Mouse (Mus musculus) cerebral cortex, adult 2 months (tissue): ENCODE measurements around the gene Gm10134.

Experiments used
- WGBS: fragments of 180-500 bp; shearing (Covaris S2); methylation state at CpG from one replicate; pipeline ENCODE4 v1.1.7; 2018; 5-methylcytosine and 5-hydroxymethylcytosine counted together

Gm10134 gene

DNA sequence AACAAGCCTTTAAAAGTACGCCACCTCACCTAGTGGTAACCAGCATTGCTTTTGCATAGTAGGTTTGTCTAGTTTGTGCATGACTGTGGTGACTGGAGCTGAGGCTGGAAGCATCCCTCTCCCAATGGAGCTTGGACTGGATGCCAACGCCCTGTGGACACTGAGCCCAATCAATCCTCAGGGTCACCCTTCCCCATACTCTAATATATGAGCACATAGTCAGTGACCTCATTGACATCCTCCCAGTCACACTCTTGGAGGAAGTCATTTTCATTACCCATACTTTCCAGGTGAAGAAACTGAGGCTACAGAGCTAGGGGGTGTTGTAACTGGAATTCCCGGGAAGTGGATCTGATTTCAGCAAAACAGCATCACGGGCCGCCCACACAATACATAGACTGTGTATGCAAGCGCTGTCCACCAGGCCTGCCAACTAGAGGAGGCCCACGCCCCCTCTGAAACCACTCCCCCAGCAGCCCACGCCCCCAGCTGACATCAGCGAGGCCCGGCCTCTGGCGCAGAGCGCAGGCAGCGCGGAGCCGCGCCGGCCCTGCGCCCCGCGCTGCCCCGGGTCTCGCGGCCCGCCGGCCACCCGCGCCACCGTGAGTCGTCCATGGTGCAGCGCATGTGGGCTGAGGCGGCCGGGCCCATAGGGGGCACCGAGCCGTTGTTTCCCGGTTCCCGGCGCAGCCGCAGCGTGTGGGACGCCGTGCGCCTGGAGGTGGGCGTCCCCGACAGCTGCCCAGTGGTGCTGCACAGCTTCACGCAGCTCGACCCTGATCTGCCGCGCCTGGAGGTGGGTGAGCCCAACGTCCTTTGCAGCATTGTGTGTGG is 27.3 kb downstream of the Gm10134 start:
- WGBS = 2% methylated on average over 49 of the region's 49 CpGs

- 16% methylated on average over 7 of the region's 7 CpGs for WGBS
Measured at GRCm38 (mm10) chr2:28533901-28534435, 28.1 kb downstream of the Gm10134 start.

DNA sequence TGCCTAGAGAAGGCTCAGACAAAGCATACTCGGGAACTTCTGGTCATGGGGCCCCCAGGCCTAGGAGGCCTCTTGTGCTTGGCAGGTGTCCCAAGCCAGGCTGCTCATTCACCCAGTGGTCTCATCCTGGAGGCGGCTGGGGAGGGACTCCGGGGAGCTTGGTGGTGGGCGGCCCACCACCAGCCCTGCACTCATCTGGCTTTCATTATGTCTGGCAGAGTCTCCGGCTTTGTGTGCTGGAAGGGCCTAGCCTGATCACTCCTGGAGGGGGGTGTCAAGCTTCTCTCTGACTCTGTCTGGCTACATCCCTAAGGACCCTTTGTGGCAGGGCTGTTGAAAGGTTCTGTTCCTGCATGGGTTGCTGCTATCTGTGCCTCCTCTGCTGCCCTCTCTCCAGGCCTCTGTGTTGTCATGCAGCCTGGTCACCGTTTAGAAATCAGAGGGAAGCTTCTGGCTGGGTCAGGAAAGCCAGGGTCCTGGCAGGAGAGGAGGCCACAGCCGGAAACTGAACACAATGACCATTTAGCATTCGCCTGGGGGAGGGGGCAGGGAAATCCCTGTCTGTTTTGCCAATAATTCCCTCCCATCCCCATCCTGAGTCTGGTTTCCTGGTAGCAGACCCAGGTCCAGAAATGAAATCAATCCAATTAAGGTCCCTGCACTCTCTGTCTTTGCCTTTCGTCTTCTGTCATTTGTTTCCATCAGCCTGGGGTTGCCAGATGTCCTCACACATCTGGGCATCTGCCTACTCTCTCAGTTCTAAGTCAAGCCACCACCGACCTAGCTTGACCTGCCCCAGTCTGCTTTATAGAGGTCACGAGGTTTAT is 28.8 kb downstream of the Gm10134 start:
- 7% methylated on average over 11 of the region's 11 CpGs for WGBS

DNA sequence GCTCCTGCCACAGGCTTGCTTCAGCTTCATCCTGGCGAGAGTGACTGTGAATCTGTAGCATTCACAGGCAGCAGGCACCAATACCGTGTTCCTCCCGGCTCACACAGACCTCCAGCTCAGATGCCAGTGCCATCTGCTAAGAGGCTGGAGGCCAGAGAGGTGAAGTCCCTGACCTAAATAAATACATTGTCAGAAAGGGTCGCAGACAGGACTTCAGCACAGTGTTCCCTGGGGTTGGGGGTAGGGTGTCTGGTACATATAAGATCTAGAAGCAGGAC is 29.3 kb downstream of the Gm10134 start:
- 13% methylated on average over 4 of the region's 4 CpGs for WGBS

GRCm38 (mm10) chr2:28535650-28536049 is 29.8 kb downstream of the Gm10134 start:
- 8% methylated on average over 7 of the region's 7 CpGs for WGBS

- WGBS = 16% methylated on average over 4 of the region's 4 CpGs
Measured at GRCm38 (mm10) chr2:28536166-28536565, 30.3 kb downstream of the Gm10134 start.

DNA sequence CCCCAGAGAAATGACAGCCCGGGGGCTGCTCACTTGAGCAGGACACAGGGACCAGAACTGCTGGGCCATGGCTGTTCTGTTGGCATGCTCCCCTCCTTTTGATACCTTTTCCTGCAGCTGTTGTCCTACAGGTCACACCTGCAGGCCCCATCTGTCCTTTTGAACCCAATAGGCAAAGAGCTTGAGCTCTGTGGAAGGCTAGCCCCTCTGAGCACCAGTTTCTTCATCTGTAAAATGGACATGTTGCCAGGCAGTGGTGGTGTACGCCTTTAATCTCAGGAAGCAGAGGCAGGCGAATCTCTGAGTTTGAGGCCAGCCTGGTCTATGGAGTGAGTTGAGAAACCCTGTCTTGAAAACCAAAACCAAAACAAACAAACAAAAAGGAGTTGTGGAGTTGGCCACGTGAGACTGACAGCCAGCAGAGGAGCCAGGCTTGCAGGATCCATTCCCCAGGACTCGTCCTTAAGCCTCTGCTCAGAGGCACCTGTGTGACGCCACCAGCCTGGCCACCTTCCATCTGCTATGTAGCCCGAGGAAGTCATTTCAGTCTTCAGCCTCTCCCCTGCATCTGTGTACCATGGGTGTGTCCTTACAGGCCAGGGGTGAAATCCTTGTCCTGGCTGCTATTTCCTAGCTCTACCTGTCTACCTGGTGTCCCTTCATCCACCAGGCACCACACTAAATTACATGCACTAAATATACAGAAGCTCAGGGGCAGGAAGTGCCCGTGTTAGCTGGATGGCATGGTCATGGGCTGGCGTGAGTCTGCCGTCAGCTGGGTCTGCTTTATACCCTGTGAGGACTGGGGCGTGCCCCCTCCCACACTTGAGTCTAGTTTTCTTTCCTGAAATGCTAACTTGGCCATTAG is 31.1 kb downstream of the Gm10134 start:
- 53% methylated on average over 11 of the region's 11 CpGs for WGBS

DNA sequence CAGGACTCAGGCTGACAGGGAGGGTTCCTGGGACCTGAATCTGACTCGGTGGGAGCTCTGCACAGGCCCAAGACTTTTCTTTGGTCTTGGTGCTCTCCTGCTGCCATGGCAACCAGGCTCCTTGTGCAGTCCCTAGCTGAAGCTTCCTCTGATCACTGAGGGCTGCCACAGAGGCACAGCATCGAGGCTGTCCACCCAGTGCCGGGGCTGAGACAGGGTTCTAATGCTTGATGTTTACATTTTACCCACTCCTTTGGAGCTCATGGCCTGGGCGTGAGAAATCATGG is 31.7 kb downstream of the Gm10134 start:
- 30% methylated on average over 4 of the region's 4 CpGs for WGBS

DNA sequence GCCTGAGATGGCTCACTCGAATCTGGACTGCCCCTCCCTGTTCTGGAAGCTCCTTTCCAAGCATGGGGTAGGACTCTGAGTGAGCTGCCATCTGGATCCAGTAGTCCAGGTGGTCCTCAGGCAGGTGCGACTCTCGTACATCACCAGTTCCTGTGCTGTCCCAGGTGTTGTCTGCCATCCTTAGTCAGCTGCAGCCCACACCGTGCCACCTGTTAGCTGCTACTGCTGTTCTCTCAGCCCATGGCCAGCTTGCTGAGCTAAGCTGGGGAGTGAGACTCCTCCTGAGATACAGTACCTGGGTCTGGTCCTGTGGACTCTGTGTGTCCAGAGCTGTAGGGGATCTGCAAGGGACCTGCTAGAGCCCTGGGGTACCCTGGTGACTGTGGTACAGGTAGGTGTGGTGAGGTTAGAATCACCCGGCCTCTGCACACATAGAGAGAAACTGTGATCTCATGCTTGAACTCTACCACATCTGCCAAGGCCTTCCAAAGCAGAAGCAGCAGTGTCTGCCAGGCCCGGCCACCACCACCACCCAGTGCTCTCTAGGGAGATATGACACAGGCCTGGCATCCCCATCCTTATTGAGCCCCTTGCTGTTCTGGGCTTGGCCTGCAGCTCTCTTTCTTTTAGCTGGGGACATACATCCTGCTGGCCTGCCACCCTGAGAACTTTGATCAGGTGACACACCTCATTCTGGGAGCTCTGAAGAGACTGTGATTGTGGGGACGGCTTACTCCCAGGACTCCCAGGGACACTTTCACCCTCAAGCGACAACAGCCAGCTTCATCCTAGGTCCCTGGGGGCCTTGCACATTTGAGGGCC is 32.3 kb downstream of the Gm10134 start:
- WGBS = 43% methylated on average over 8 of the region's 8 CpGs

- 0% methylated on average over 1 of the region's 1 CpGs for WGBS
Measured at GRCm38 (mm10) chr2:28538817-28539128, 32.9 kb downstream of the Gm10134 start.

- 21% methylated on average over 7 of the region's 7 CpGs for WGBS
Measured at GRCm38 (mm10) chr2:28539206-28539605, 33.3 kb downstream of the Gm10134 start.

GRCm38 (mm10) chr2:28539949-28540348 is 34.1 kb downstream of the Gm10134 start:
- WGBS = 60% methylated on average over 2 of the region's 2 CpGs

DNA sequence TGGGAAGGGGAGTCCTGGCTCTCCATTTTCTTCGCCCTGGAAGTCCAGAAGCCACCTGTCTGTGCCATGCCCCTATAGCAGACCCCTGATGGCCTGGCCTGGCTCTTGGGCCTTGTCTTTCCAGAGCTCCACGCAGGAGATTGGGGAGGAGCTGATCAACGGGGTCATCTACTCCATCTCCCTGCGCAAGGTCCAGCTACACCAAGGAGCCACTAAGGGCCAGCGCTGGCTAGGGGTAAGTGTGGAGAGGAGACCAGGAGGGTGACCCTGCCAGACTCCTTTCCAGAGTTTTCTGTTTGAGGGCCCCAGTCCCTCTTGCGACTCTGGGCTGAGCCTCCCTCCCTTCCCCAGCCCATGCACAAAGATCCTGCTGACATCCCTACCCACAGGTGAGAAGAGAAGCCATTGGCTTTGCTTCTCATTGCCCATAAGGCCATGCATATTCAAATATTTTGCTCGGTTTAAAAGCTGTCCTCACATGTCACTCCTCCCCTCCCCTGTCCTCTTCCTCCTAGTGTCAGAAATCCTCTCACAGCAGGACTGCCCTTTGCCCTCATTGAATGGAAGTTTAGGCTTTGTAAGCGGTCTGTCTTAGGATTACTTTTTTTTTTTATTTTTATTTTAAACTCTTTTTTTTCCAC is 34.8 kb downstream of the Gm10134 start:
- WGBS = 76% methylated on average over 8 of the region's 8 CpGs

DNA sequence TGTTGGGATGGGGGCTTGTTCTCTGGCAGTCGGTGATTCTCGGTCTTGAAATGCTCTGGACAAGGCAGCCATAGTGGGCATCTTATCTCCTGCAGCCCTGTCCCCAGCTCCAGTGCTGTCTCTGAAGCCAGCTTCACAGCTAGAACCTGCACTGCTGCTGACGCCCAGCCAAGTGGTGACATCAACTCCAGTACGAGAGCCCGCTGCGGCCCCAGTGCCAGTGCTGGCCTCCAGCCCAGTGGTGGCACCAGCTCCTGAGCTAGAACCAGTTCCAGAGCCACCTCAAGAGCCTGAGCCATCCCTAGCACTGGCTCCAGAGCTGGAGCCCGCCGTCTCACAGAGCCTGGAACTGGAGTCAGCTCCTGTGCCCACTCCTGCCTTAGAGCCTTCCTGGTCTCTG is 38.0 kb downstream of the Gm10134 start:
- 46% methylated on average over 8 of the region's 8 CpGs for WGBS

DNA sequence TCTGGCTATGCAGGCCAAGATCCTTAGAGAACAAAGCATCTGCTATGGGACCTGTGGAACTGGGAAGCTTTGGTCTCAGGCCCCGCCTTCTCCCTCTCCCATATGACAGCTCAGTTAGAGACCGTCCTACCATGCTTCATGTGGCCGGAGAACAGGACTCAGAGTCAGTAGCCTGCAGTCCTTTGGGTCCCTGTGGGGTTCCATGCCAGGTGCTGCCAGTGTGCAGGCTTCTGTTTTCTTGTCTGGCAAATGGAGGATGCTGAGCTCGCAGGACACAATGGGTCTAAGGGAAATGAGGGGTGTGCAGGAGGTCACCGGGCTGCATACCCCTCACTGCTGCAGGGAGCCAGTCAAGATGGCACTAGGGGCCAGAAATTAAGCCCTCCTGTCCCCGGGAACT is 40.7 kb downstream of the Gm10134 start:
- 68% methylated on average over 6 of the region's 6 CpGs for WGBS

GRCm38 (mm10) chr2:28547237-28548172 is 41.6 kb downstream of the Gm10134 start:
- 50% methylated on average over 11 of the region's 11 CpGs for WGBS

- 81% methylated on average over 13 of the region's 13 CpGs for WGBS
Measured at GRCm38 (mm10) chr2:28549157-28549556, 43.3 kb downstream of the Gm10134 start.

- 92% methylated on average over 5 of the region's 5 CpGs for WGBS
Measured at GRCm38 (mm10) chr2:28552301-28552700, 46.4 kb downstream of the Gm10134 start.
